Mouse (Mus musculus): Measurements from ENCODE around the gene Ccdc28b.

GRCm38 (mm10) chr4:129625496-129625895 is 1.7 kb upstream of the Ccdc28b start:
- TF ChIP-seq CTCF (IDR thresholded peaks at IDR 0.05; ENCODE audit: control insufficient read depth, insufficient read depth, low read length) (no peak), POLR2A (IDR thresholded peaks at IDR 0.05; ENCODE audit: borderline replicate concordance, control insufficient read depth, low read depth, low read length) (no peak)
